Mouse (Mus musculus) frontal cortex, adult (tissue): ENCODE data around the gene Gm7324.
"Not testable (repeated sequence)": the region's sequence is repeated elsewhere in the genome, so short reads cannot be mapped to it uniquely, and the experiment has no call there.

Experiments
- ATAC-seq: cut with Nextera tagmentation; 2 replicates; pipeline ENCODE4 v1.9.2; 2017; ENCODE audit warnings: mild to moderate bottlenecking, moderate library complexity, mixed read lengths; ENCODE audit not compliant: low TSS enrichment

Gm7324 gene

DNA sequence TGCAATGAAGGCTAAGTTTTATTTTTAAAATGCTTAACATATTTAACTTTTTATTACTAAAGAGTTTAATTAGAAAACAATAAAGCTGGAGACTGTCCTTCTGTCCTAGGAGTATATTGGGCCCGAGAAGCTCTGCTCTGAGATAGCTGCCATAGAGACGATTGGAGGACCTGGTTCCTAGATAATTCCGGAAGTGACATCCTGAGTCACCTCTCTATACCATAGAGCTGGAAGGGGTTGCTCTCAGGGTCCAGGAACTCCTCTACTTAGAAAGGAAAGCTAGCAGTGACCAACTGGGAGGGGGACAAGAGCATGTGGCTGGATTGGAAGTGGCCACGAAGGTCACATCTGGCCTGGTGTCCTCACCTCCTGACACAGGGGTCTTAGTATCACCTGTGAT is at the start of gene Gm7324:
Gene Gm7324, plus strand, starts transcription at position 208 of the 400 bp plus-strand sequence.
- not testable (repeated sequence) for ATAC-seq

DNA sequence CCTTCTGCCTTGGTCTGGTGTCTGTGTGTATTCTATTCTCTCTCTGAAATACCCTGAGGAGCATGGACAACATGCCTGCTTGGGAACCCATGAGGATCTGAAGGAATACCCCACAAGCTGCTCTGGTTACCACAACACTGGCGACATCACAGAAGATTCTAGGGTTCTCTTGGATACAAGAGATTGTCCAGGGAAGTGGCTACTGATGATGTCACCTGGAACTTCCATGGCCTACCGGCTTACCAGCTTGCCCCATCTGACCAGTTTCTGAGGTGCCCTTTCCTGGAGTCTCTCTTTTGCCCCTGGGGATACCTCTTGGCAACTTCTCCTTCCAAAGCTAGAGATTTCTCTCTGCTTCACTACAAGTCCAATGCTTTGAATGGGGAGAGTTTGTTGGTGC is 20.5 kb upstream of the Gm7324 start, which contains the start of gene Gm8165:
Gene Gm8165, minus strand, starts transcription at position 101 of the 400 bp plus-strand sequence.
- not testable (repeated sequence) for ATAC-seq

DNA sequence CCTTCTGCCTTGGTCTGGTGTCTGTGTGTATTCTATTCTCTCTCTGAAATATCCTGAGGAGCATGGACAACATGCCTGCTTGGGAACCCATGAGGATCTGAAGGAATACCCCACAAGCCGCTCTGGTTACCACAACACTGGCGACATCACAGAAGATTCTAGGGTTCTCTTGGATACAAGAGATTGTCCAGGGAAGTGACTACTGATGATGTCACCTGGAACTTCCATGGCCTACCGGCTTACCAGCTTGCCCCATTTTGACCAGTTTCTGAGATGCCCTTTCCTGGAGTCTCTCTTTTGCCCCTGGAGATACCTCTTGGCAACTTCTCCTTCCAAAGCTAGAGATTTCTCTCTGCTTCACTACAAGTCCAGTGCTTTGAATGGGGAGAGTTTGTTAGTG is 29.8 kb downstream of the Gm7324 start, which contains the start of gene Gm16506:
Gene Gm16506, minus strand, starts transcription at position 101 of the 400 bp plus-strand sequence.
- not testable (repeated sequence) for ATAC-seq

DNA sequence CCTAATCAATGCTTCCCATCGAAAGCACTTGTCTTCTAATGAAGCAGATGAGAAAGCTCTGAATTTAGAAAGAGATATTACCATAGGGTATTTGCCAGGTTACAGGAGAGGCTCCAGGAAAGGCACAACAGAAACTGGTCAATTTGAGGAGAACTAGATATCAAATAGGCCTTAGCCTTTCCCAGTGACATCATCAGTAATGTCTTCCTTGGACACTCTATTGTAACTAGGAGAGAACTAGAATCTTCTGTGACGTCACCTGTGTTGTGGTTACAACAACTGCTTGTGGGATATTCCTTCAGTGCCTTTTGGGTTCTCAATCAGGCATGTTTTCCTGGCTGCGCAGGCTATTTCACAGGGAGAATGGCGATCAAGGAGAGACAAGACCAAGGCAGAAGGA is 49.9 kb downstream of the Gm7324 start, which contains the start of gene Gm6526:
Gene Gm6526, plus strand, starts transcription at position 301 of the 400 bp plus-strand sequence.
- not testable (repeated sequence) for ATAC-seq
